Mouse (Mus musculus): ENCODE measurements at regions not wholly inside any gene's neighbourhood (a gene's known extent, or its start where the extent isn't known, plus 50 kb on each side); places are given as distances from the start of the nearest gene placed in this dataset.

DNA sequence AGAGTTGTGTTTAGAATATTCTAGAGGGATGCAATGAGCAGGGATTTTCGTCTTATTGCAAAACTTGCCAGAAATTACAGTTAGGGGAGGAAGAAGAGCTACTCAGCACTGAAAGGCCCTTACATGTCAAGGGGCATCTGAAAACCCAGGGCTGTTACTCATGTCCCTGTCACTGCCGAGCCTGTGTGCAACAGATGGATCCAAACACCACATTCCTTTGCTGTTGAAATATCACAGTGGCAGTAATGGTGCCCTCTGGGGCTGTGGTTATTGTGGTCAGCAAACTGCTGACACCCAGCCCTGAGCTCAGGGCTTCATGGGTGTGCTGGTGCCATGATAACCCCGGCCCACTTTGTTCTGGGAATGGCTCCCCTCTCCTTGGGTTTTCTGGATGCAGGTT, 114.3 kb upstream of the Ercc6l2 start:
- ATAC-seq, result no peak

DNA sequence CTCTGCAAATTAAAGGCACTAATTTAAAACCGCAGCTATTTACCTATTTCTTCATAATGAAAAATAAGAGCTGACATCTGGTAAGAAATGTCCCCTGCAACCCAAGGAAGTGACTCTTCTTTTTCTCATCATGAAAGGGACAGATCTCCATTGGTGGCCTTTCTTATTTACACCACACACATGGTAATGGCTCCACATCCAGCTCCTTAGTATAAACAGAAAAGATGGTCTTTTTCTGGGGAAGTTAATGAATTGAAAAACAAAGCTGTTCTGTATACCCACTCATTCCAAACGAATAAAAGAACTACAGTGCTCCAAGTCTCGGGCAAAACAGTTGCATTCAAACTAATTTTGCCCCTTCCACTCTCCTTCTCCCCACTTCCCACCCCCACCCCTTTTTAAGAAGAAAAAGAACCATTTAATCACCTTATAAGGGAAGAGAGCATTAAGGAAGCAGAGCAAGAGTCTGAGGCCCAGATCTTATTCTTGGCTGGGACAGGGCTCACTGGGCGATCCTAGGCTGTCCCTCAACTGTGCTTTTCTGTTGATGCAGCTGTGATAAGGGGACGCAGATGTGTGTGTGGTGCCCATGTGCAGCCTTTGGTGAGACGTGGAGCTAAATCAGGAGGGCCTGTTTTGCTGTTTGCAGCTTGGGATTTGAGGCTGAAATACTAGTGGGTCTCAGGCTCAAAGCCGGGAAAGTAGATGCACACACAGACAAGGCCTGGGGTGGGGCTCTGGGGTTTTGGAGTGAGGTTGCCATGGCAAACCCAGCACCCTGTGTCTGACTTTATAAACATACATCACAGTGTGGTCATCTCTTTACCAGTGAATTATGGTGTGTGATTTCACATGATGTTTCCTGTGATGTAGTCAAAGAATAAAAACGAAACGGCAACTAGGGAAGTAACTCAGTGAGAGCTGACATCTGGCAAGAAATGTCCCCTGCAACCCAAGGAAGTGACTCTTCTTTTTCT, 113.6 kb upstream of the Ercc6l2 start:
- no peak for ATAC-seq

GRCm38 (mm10) chr13:63708567-63708966, 106.5 kb upstream of the Ercc6l2 start:
- no peak for ATAC-seq

DNA sequence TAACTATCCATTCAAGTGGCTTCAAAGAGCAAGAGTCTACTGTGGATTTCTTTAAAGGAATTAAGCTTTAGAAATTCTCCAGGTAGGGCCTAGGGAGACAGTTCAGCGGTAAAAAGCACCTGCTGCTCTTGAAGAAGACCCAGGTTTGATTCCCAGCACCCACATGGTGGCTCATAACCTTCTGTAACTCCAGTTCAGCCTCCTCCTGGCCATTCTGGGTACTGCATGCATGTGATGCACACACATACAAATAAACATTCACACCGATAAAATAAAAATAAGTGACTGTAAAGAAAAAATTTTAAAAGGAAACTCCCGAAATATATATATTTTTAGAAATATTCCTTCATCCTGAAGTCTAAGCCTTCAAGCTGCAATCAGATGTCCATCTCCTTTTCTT, 101.9 kb upstream of the Ercc6l2 start:
- no peak for ATAC-seq

GRCm38 (mm10) chr13:63716498-63716897, 98.5 kb upstream of the Ercc6l2 start:
- no peak for ATAC-seq

GRCm38 (mm10) chr13:63717249-63717648, 97.8 kb upstream of the Ercc6l2 start:
- no peak for ATAC-seq

DNA sequence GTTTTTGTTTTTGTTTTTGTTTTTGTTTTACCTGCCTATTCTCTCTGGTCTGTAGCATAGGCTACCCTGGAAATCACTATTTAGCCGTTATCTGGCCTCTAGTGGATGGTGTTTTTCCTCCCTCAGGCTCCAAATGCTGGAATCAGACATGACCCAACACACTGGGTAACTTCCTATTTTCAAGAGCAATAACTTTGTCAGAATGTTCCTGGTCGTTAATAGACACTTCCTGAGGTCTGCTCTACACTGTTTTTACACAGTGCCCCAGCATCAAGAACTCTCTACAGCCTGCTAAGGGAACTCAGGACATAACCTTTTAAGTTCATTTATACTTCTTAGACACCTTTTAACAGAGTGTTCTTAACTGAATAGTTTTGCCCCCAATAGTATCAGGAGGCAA, 96.3 kb upstream of the Ercc6l2 start:
- ATAC-seq, result no peak

GRCm38 (mm10) chr13:63719351-63720207, 95.5 kb upstream of the Ercc6l2 start:
- no peak for ATAC-seq

DNA sequence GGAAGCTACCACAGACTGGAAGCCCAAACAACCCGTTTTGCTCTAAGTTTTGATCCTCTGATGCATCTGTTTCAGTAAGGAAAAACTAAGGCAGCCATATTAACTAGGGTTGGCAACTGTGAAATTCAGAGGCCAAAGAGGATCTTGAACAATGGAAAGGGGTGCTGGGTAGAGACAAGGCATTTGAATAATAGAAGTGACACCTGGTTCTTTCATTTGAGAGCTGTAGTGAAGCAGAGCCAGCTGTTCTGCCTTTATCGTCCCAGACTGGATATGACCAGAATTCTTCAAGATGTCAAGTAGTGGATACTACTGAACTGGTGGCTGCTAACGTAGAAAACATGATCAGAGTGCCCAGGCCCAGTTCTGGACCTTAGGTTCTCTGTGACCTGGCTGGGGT, 94.4 kb upstream of the Ercc6l2 start:
- ATAC-seq, result no peak

DNA sequence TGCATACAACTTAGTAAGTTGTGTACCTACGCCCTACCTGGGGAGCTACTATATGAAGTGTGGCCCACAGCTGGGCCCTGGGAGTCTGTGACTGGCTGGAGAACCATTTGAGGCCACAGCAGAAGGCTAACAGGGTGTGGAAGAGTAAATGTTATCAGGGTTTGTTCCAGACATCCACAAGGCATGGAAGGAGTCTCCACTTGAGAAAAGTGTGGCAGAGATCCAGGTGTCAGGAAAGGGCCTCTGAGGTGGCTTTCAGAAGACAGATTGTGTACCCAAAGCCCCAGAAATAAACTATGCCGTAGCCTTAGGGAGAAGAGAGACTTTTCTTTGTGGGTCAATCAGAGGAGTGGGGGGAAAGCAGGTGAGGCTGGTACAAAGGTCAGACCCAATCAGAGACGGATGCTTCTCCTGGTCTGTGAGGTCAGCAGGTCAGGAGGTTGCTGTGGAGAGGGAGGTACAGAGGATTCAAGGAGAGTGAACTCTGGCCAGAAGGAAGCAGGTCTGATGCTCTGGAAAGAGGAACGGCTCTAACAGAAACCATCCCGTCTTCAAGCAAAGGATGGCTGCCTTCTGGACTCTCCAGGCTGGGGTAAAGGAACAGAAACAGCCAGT, 93.9 kb upstream of the Ercc6l2 start:
- ATAC-seq, result no peak

GRCm38 (mm10) chr13:63724293-63724692, 90.7 kb upstream of the Ercc6l2 start:
- no peak for ATAC-seq

GRCm38 (mm10) chr13:63724843-63725582, 90.0 kb upstream of the Ercc6l2 start:
- no peak for ATAC-seq

DNA sequence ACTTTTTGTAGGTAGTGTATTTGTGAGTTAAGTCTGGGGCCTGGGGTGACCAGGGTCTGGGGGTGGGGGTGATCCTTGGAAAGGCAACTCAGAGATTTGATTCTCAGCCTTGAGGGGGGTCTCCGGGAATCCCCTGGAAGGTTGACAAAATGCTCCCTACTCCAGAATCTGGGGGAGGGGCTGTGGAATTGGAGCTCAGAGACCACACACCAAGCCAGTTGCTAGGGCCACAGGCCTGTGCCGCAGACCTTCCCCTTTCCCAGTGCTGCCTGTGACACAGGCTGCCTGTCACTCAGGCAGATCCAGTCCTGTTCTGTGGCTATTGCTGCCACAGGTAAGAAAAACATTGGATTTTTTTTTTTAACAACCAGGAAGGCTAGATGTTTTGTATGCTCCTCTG, 89.0 kb upstream of the Ercc6l2 start:
- no peak for ATAC-seq

- no peak for ATAC-seq
Measured at GRCm38 (mm10) chr13:63726509-63726908, 88.5 kb upstream of the Ercc6l2 start.

DNA sequence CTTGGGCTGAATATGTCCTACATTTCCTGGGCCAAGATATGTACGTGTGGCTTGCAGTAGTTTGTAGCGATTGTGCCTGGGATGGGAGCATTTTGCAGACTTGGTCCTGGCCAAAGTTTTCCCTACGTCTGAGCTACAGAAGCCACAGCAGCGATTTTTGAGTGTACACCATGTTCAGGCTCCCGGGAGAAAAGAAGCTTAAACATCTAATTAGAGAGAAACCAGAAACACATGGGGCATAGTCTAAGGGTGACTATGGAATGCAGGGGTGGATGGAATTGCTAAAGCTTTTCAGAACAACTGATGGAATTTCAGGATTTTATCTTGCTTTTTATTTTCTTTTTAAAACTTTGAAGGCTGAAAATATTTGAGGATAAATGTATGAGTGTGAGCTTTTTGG, 79.3 kb upstream of the Ercc6l2 start:
- no peak for ATAC-seq

DNA sequence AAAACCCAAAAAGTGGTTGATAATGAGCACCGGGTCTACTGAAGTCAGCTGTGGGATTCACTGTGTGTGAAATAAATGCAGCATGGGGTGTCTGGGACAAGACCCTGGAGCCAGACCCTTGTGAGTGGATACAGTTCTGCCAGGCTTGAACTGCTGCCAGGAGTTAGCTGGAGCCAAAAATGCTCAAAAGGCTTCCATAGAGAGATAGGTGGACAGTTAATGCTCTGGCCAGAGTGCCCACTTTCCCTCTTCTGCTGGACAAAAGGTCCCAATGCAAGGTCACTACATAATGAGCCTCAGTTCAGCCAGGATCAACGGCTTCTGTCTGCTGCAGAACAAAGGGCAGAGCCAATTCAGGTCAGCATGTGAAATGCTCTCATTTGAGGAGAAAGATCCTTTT, 73.2 kb upstream of the Ercc6l2 start:
- ATAC-seq, result no peak

- no peak for ATAC-seq
Measured at GRCm38 (mm10) chr13:63748788-63749187, 66.3 kb upstream of the Ercc6l2 start.

GRCm38 (mm10) chr13:63749997-63750396, 65.0 kb upstream of the Ercc6l2 start:
- ATAC-seq, result no peak

DNA sequence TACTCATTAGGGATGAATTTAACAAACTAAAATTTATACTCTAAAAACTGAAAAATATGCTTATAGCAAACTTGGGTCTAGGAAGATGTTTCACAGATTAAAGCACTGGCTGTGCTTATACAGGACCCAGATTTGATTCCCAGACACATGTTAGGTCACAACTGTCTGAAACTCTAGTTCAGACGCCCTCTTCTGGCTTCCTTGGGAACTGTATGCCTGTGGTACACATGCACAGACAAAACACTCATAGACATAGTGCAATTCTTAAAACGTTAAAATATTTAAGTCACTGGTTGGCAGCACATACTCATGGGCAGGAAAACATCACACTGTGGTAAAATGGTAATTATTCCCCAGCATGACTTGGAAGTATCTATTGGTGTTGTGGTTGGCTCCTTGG, 63.8 kb upstream of the Ercc6l2 start:
- no peak for ATAC-seq

DNA sequence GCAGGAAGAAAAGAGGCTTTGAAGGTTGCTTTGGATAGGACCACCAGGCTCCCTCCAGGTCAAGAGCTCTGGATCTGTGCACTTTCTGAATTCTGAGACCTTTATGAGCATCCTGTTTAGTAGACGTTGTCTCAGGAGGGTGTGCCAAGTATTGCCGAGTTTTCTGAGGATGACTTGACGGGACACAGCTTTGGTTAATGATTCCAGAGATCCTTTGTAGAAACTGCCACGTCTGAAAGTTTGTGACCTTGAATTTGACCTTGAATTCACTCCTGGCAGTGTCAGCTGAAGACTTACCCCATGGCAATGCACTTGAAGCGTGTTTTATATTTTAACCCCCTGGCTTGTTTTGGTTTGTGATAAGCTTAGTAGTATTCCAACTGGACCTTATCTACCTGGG, 58.0 kb upstream of the Ercc6l2 start:
- ATAC-seq, result no peak

DNA sequence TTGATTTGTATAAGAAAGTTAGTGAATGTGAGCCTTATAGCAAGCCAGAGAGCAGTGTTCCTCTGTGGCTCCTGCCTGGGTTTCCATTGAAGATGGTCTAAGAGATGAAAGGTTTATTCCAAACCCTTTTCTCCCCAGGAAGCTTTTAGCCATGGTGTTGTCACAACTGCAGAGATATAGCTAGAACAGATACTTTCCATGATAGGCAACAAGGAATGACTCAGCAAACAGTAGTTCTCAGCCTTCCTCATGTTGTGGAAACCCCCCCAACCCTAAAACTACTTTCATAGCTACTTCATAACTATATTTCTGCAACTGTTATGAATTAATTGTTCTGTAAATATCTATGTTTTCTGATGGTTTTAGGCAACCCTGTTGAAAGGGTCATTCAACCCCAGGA, 53.5 kb upstream of the Ercc6l2 start:
- no peak for ATAC-seq

All from inflammation-experienced regulatory T-cells, adult 6 months (primary cell).